Mouse (Mus musculus) forebrain, embryonic 11.5 days (tissue): ENCODE measurements around the gene Rpl11. TPM values are rescaled to one million over a fixed set of nuclear protein-coding genes. Genes with fewer than 3 reads are reported as not detected.
A peak's percentile ranks its signal among the peaks of the same experiment; 100 is the strongest.

Source experiments
- ATAC-seq: fragments of 200-750 bp; cut with Nextera tagmentation; replicated peaks from 2 replicates; pipeline ENCODE4 v1.8.0; 2017; ENCODE audit warnings: moderate TSS enrichment; ENCODE audit not compliant: low FRiP score
- DNase-seq: peaks from one replicate; pipeline ENCODE4 v3.0.0-alpha.2; 2017; ENCODE audit warnings: low spot score
- H3K27ac ChIP-seq: fragments of 300-500 bp; sonication (generic); 2 replicates; pipeline ENCODE4 v1.5.1; 2014; ENCODE audit warnings: low read depth, low read length
- H3K27me3 ChIP-seq: fragments of 300-500 bp; sonication (generic); 2 replicates; pipeline ENCODE4 v1.6.1; 2014; ENCODE audit warnings: mild to moderate bottlenecking, low read length, mixed read lengths; ENCODE audit not compliant: control insufficient read depth, insufficient read depth
- H3K36me3 ChIP-seq: fragments of 300-500 bp; sonication (generic); 2 replicates; pipeline ENCODE4 v1.6.1; 2014; ENCODE audit warnings: mild to moderate bottlenecking, low read length, moderate library complexity, mixed read lengths; ENCODE audit not compliant: control insufficient read depth, insufficient read depth
- H3K4me1 ChIP-seq: fragments of 300-500 bp; sonication (generic); replicated peaks from 2 replicates; pipeline ENCODE4 v1.6.1; 2014; ENCODE audit warnings: low read length, mixed read lengths; ENCODE audit not compliant: control insufficient read depth, insufficient read depth
- H3K4me2 ChIP-seq: fragments of 300-500 bp; sonication (generic); 2 replicates; pipeline ENCODE4 v1.6.1; 2014; ENCODE audit warnings: low read depth, mild to moderate bottlenecking, low read length, moderate library complexity, mixed read lengths; ENCODE audit not compliant: severe bottlenecking
- H3K4me3 ChIP-seq: fragments of 300-500 bp; sonication (generic); 2 replicates; pipeline ENCODE4 v1.5.1; 2014; ENCODE audit warnings: low read depth, low read length
- H3K9ac ChIP-seq: fragments of 300-500 bp; sonication (generic); 2 replicates; pipeline ENCODE4 v1.6.1; 2014; ENCODE audit warnings: low read length
- H3K9me3 ChIP-seq: fragments of 300-500 bp; sonication (generic); 2 replicates; pipeline ENCODE4 v1.6.1; 2016; ENCODE audit warnings: low read length, mixed read lengths; ENCODE audit not compliant: control insufficient read depth
- WGBS: fragments of 180-500 bp; shearing (Covaris S2); extraction: QIAGEN DNeasy Blood & Tissue Kit; methylation state at CpG from one replicate; pipeline ENCODE4 v1.1.7; 2014; 5-methylcytosine and 5-hydroxymethylcytosine counted together
- polyA plus RNA-seq: library from polyadenylated mRNA; unstranded; fragments of >200 nt; fragmentation: Nextera tagmentation; extraction: Ambion mirVana; gene quantifications from 2 replicates; pipeline ENCODE4 v1.2.1, GENCODE M21; 2014

The Rpl11 gene
- polyA plus RNA-seq, 1 experiment from 2014 or later = 392 TPM

DNA sequence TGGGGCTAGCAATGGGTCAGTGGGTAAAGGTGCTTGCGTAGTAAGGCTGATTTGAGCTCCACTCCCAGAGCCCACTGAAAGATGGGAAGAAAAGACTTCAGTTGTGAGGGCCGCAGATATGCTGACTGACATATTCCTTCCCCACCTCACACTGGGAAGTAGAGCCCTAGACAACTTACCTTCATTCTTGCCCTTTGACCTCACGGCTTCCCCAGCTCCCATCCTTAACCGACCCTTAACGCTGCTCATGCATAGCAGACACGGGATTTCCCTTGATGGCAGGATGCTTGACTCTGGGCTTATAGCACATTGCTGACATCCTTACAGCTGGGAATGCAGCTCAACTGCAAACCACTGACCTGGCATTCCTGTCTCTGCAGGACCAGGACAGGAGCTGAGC, 6.3 kb downstream of the Rpl11 start:
- DNase-seq = no peak
- 84% methylated on average over 6 of the region's 6 CpGs for WGBS
- H3K9me3 ChIP-seq = no peaks in the 10 kb centered on the region
- no peak overlapping the region for H3K4me3 ChIP-seq
- H3K27ac ChIP-seq = no peak overlapping the region
- no peak overlapping the region for H3K9ac ChIP-seq
- H3K4me2 ChIP-seq = no peak overlapping the region
- H3K4me1 ChIP-seq = peaks cover 8% of the 10 kb centered on the region; the same call in 1 of the 2 replicates
- H3K36me3 ChIP-seq = peaks cover 9% of the 10 kb centered on the region
- ATAC-seq = no peak
- H3K27me3 ChIP-seq = no peaks in the 10 kb centered on the region

DNA sequence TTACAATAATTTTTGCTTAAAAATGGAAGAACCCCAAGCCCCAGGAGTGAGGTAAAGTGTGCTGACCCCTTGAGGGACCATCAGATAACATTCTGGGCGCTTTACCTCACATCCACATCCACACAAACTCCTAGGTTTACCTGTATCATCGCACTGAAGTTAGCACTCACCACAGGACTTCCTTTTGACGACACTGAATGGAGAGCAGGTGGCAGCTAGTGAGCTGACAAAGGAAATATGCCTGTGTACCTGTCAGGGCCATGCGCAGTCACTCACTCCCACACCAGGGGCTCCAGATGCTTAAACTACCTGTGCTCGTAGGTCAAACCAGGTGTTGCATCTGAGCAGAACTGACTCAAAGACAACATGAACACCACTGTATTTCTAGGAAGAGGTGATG, 8.1 kb downstream of the Rpl11 start:
- no peak overlapping the region for H3K27ac ChIP-seq
- DNase-seq (no peak), ATAC-seq (no peak)
- H3K4me2 ChIP-seq = no peak overlapping the region
- H3K36me3 ChIP-seq = peaks cover 6% of the 10 kb centered on the region
- 0 out of 2 replicates have a peak, but pooled peaks cover 1% of the 10 kb centered on the region for H3K4me1 ChIP-seq
- H3K4me3 ChIP-seq = no peak overlapping the region
- no peaks in the 10 kb centered on the region for H3K9me3 ChIP-seq
- WGBS = 91% methylated on average over 5 of the region's 5 CpGs
- no peaks in the 10 kb centered on the region for H3K27me3 ChIP-seq
- no peak overlapping the region for H3K9ac ChIP-seq

DNA sequence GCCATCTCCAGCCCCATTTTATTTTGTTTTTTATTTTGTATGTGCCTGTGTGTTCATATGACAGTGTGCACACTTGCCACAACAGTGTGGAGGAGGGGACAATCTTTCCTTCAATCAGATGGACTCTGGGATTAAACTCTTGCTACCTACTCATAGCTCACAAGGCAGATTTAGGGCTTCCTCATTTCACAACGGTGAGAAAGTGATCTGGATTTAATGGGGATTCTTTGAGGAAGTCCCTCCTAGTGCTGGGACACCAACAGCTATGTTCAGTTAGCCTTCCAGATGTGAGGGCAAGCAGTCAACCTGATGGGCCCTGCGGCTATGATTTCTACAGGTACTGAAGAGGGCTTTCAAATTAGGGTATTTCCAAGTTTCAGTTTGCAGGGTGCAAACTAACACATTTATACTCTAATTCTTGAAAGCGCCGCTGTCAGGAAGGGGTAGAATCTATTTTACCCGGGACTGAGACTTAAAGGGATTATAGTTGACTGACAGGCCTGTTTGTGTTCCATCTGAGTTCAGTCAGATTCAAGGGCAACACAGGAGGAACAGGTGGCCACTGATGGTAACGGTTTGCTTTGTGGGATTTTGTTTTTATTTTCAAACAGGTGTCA, 9.3 kb downstream of the Rpl11 start:
- Histone ChIP-seq H3K9me3 (no peaks in the 10 kb centered on the region), H3K4me2 (no peak overlapping the region), H3K36me3 (no peaks in the 10 kb centered on the region), H3K4me1 (no peaks in the 10 kb centered on the region), H3K4me3 (no peak overlapping the region), H3K9ac (no peak overlapping the region), H3K27me3 (no peaks in the 10 kb centered on the region), H3K27ac (no peak overlapping the region)
- no peak for DNase-seq
- no peak for ATAC-seq
- WGBS = 86% methylated on average over 6 of the region's 6 CpGs

DNA sequence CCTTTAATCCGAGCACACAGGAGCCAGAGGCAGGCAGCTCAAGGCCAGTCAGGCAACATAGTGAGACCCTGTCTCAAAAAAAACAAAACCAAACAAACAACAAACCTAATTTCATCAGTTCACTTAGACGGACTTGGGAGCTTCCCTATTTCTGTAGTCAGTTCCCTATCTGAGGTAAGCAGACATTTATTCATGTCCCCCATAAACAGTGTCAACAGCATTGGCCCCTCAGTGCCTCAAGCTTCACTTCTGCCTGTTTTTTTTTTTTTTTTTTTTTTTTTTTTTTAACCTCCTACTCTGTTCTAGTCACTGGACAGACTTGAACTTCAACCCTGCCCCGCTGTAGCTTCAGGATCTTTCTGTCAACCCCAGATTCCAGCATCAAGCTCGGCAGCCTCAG, 18.1 kb downstream of the Rpl11 start:
- Histone ChIP-seq H3K4me3 (no peak overlapping the region), H3K9ac (no peak overlapping the region), H3K4me2 (no peak overlapping the region), H3K9me3 (no peaks in the 10 kb centered on the region), H3K4me1 (peaks cover 6% of the 10 kb centered on the region; the same call in 1 of the 2 replicates), H3K27me3 (no peaks in the 10 kb centered on the region), H3K36me3 (no peaks in the 10 kb centered on the region), H3K27ac (no peak overlapping the region)
- 79% methylated on average over 4 of the region's 4 CpGs for WGBS
- DNase-seq = no peak
- no peak for ATAC-seq

DNA sequence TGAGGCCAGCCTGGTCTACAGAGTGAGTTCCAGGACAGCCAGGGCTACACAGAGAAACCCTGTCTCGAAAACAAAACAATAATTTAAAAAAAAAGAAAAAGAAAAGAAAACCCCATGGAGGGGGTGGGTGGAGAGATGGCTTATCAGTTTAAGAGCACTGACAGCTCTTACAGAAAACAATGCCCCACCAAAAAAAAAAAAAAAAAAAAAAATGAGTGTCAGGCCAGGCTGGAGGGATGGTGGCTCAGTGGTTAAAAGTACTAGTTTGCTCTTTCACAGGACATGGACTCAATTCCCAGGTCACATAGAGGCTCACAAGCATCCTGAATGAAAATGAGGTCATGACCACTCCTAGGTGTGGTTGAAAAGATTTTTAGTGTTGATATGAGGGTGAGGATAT, 20.0 kb downstream of the Rpl11 start:
- H3K4me3 ChIP-seq = no peak overlapping the region
- H3K4me2 ChIP-seq = no peak overlapping the region
- DNase-seq (no peak), ATAC-seq (no peak)
- H3K27ac ChIP-seq = no peak overlapping the region
- peaks cover 6% of the 10 kb centered on the region; the same call in 1 of the 2 replicates for H3K4me1 ChIP-seq
- H3K27me3 ChIP-seq = no peaks in the 10 kb centered on the region
- 94% methylated on average over 1 of the region's 1 CpGs for WGBS
- H3K9ac ChIP-seq = no peak overlapping the region
- H3K9me3 ChIP-seq = no peaks in the 10 kb centered on the region
- no peaks in the 10 kb centered on the region for H3K36me3 ChIP-seq

DNA sequence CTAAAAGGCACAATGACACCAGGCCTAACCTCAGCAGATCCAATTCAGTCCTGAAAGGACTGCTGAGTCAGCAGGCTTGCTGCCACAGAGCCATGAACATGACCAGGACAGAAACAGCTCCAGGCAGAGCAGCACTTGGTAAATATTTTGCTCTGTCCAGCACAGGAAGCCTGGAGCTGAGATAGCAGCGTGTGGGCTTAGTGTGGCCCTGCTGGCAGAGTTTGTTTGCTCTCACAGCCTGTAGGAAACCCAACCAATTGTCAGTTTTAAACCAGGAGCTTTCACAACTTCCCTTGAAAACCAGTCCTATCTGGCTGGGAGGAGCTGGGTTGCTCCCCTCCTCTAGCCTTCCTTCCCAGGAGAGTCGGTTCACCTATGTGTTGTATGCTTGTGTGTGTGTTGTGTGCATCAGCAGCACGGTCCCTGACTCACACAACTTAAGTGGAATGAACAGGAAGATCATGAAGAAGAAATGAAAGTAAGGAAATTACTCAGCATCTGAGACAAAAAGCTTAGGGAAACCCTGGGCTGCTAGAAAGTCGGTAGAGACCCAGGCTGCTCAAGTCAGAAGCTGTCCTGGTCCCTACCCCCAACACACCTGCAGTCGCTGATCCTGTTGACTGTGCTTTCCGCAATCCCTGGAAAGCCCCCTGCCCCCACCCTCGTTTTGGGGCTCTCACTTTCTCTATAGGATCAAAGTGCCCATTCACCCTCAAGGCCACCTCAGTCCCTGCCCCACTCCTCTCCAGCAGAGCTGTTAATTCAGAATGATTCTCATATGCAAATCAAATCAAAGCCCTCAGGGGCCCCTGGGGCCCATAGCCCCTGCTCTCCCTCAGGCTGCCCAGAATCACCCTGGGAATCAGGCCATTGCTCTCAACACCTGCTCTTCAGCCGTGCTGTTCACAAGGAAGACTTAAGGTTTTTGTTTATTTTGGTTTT, 22.0 kb downstream of the Rpl11 start:
- no peak overlapping the region for H3K4me3 ChIP-seq
- WGBS = 2% methylated on average over 8 of the region's 8 CpGs
- peak overlapping the region; percentile 45; the same call in 1 of the 2 replicates for H3K9ac ChIP-seq
- peak overlapping the region; percentile 67; the same call in 1 of the 2 replicates for H3K27ac ChIP-seq
- H3K4me2 ChIP-seq = peak overlapping the region; percentile 21; the same call in 1 of the 2 replicates
- peaks cover 6% of the 10 kb centered on the region; the same call in 1 of the 2 replicates for H3K4me1 ChIP-seq
- DNase-seq (peak; percentile 65), ATAC-seq (peak; percentile 63)
- no peaks in the 10 kb centered on the region for H3K36me3 ChIP-seq
- H3K9me3 ChIP-seq = no peaks in the 10 kb centered on the region
- no peaks in the 10 kb centered on the region for H3K27me3 ChIP-seq

DNA sequence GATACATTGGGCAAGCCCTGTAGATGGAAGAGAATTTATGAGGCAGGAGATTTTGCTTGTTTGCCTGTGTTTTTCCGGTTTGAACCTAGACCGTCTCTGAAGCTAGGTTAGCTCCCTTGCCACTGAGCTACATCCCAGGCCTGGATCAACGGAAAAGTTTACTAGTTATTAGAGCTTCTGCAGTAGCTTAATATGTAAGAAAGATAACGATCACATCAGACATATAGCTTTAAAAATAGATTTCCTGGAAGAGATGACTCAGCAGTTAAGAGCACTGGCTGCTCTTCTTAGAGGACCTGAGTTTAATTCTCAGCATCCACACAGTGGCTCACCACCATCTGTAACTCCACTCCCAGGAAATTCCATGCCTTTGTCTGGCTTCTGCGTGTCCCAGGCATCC, 24.5 kb downstream of the Rpl11 start:
- DNase-seq (no peak), ATAC-seq (no peak)
- Histone ChIP-seq H3K36me3 (no peaks in the 10 kb centered on the region), H3K4me2 (no peak overlapping the region), H3K9ac (no peak overlapping the region), H3K4me1 (peaks cover 6% of the 10 kb centered on the region; the same call in 1 of the 2 replicates), H3K9me3 (no peaks in the 10 kb centered on the region), H3K27ac (no peak overlapping the region), H3K4me3 (no peak overlapping the region), H3K27me3 (no peaks in the 10 kb centered on the region)
- WGBS = 92% methylated on average over 5 of the region's 5 CpGs

DNA sequence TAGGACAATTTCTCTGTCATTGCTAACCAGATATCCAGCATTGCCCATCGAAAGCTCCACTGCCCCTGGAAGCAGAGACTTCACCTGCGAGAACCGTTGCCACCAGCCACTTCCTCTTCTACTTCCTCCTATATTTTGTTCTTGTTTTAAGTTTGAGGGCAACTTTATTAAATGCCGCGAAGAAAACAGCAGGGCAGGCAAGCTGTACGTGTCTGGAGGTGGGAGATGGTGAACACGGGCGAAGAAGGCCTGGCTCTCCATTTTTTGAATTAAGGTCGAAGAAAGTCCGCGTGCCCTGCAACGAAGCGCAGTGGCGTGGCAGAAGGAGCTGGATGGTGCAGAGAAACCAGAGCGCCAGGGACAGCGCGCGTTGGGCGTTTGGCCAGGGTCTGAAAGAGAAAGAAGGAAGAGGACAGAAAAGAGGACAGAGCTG, 25.1 kb downstream of the Rpl11 start:
- Histone ChIP-seq H3K4me3 (no peak overlapping the region), H3K9ac (no peak overlapping the region), H3K9me3 (no peaks in the 10 kb centered on the region), H3K4me2 (no peak overlapping the region), H3K4me1 (peaks cover 6% of the 10 kb centered on the region; the same call in 1 of the 2 replicates), H3K27me3 (no peaks in the 10 kb centered on the region), H3K27ac (no peak overlapping the region), H3K36me3 (no peaks in the 10 kb centered on the region)
- DNase-seq = no peak
- 87% methylated on average over 19 of the region's 19 CpGs for WGBS
- ATAC-seq = no peak
